Mouse (Mus musculus) liver, embryonic 14.5 days (tissue): ENCODE data around the gene Pgpep1l.

Experiments
- CTCF ChIP-seq: IDR thresholded peaks from 2 replicates; pipeline ENCODE4 v1.5.1; 2016; ENCODE audit warnings: antibody characterized with exemption, low read depth, control low read depth
- EP300 ChIP-seq: IDR thresholded peaks from 2 replicates; pipeline ENCODE4 v1.6.1; 2016; ENCODE audit warnings: antibody characterized with exemption, low read depth

DNA sequence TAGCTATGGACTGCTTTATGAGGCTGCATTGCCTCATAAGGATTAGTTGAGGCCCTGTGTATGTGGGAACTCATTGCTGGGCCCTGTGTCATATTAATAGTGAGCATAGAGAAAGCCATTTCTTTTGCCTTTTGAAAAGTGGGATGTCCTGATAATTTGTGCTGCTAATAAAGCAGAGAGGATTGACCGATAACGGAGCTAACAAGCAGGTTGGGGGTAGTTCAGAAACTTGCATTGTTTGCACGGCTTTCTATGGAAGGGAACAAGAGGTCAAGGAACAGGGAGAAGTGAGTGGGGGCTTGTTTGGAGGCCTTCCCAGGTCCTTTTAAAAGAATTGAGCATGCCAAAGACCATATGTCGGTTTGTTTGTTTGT is 13.9 kb upstream of the Pgpep1l start:
- TF ChIP-seq CTCF: no peak
- TF ChIP-seq EP300: no peak
